Mouse (Mus musculus) right cerebral cortex, postnatal 10 days (tissue): ENCODE measurements at regions not wholly inside any gene's neighbourhood (a gene's known extent, or its start where the extent isn't known, plus 50 kb on each side); places are given as distances from the start of the nearest gene placed in this dataset.

Source experiments
- DNase-seq, 2 experiments: peaks; one replicate each; pipeline ENCODE4 v3.0.0; 2021; ENCODE audit warnings: low spot score in 2 of 2

GRCm38 (mm10) chr4:64812812-64813211 is 311.2 kb upstream of the Pappa start:
- no peak for DNase-seq

- no peak for DNase-seq
Measured at GRCm38 (mm10) chr4:64832882-64833281, 291.1 kb upstream of the Pappa start.

GRCm38 (mm10) chr4:64874521-64874920 is 249.5 kb upstream of the Pappa start:
- no peak for DNase-seq

- DNase-seq = no peak
Measured at GRCm38 (mm10) chr4:64876924-64877323, 247.1 kb upstream of the Pappa start.

GRCm38 (mm10) chr4:64897935-64898334 is 226.0 kb upstream of the Pappa start:
- no peak for DNase-seq

- no peak for DNase-seq
Measured at GRCm38 (mm10) chr4:64901091-64901845, 222.7 kb upstream of the Pappa start.

- DNase-seq = peak in 1 of 2 experiments; percentile 16
Measured at GRCm38 (mm10) chr4:64923751-64924150, 200.2 kb upstream of the Pappa start.

- DNase-seq = no peak
Measured at GRCm38 (mm10) chr4:64928553-64928952, 195.4 kb upstream of the Pappa start.

- no peak for DNase-seq
Measured at GRCm38 (mm10) chr4:64945547-64945946, 178.4 kb upstream of the Pappa start.

GRCm38 (mm10) chr4:64952651-64953050 is 171.3 kb upstream of the Pappa start:
- no peak for DNase-seq

- DNase-seq = no peak
Measured at GRCm38 (mm10) chr4:64958843-64959242, 165.1 kb upstream of the Pappa start.

GRCm38 (mm10) chr4:64961796-64962195 is 162.2 kb upstream of the Pappa start:
- DNase-seq = no peak
